Mouse (Mus musculus): ENCODE results near the gene Erfe.

GRCm38 (mm10) chr1:91324646-91325045 lies 41.6 kb upstream of the Erfe start:
- TF ChIP-seq CTCF (IDR thresholded peaks at IDR 0.05; ENCODE audit: borderline replicate concordance, insufficient read depth, low read length) (no peak), POLR2A (IDR thresholded peaks at IDR 0.05; ENCODE audit: low read depth, low read length) (no peak)
